Mouse (Mus musculus): Measurements from ENCODE around the gene Mthfr. TPM values are rescaled to one million over a fixed set of nuclear protein-coding genes. Genes with fewer than 3 reads are reported as not detected.

Mthfr gene
- polyA plus RNA-seq, 1 experiment from 2014 or later: 23.2 TPM

DNA sequence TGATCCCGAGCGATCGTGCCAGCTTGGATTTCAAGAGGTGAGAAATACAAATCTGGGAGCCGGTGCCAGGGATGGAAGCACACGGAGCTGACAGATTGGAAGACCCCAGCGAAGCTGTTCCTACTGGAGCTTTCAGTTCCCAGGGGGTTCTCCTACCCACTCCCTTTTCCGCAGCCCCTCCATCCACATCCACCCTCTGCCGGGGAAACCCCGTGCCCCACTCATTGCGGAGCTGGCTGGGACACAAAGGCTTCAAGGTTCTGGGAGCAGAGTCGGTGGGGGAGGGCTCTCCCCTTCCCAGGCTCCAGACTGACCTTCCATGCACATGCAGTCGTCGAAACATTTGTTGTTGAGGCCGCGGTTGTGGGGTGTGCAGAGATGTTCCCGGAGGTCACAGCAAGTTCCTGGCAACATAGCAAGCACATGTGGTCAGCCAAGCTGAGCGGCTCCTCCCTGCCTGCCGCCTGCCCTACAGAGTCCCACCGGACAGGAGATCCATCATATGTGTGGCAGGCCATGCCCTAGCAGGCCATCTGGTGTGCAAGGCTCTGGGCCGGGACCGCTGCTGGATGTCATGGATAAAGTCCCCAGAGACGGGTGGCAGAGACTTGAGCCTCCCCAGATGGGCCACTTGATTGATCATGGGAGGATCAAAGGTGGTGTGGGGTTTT lies 68.9 kb downstream of the Mthfr start:
- H3K4me3 ChIP-seq: no peak overlapping the region
- no peaks in the 10 kb centered on the region for H3K4me1 ChIP-seq
- peaks cover 7% of the 10 kb centered on the region; the same call in 1 of the 2 replicates for H3K36me3 ChIP-seq (replicated peaks)
- WGBS: 66% methylated on average over 22 of the region's 22 CpGs
- no peak overlapping the region for H3K27ac ChIP-seq
- no peak overlapping the region for H3K9ac ChIP-seq
- H3K4me2 ChIP-seq: no peak overlapping the region
- H3K27me3 ChIP-seq (replicated peaks): no peaks in the 10 kb centered on the region
- no peaks in the 10 kb centered on the region for H3K9me3 ChIP-seq
- ATAC-seq (replicated peaks): no peak

DNA sequence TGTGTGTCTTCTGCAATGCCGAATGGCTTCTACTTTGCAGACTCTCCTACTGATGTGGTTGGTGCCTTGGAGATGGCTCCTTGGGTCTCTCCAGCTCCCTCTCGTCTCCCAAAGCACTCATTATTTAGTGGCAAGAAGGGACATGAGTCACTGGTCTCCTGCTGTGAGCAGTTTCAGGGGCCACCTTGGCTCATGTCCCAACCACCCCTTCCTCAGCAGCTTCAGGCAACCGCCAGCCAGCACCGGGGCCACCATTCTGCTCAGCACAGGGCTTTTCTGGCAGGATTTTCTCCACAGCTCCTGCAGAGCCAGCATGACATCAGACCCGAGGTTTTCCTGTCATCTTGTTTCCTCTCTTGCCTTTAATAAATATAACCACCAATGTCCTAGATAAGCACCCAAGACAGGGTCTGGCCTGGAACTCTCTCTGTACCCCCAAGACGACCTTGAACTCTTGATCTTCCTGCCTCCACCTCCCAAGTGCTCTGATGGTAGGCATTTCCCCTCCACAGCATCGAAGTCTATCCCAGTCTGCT lies 69.8 kb downstream of the Mthfr start:
- Histone ChIP-seq H3K27me3 (replicated peaks) (no peaks in the 10 kb centered on the region), H3K4me3 (no peak overlapping the region), H3K4me2 (no peak overlapping the region), H3K9ac (no peak overlapping the region), H3K27ac (no peak overlapping the region), H3K36me3 (replicated peaks) (peaks cover 8% of the 10 kb centered on the region; the same call in 1 of the 2 replicates), H3K4me1 (no peaks in the 10 kb centered on the region), H3K9me3 (no peaks in the 10 kb centered on the region)
- WGBS: 73% methylated on average over 7 of the region's 7 CpGs
- ATAC-seq (replicated peaks): no peak

Other genes starting within 250 kb of the Mthfr start
- gene Zfp984, start 229.3 kb upstream of the Mthfr start, polyA plus RNA-seq (2015; fragmentation: Nextera tagmentation; extraction: Ambion mirVana): 2.7 and 3.4 TPM in 2 replicates
- 7.5 and 7.6 TPM in 2 replicates for gene Zfp933, start 190.7 kb upstream of the Mthfr start, polyA plus RNA-seq (2015; fragmentation: Nextera tagmentation; extraction: Ambion mirVana)
- gene Miip, start 170.3 kb upstream of the Mthfr start, polyA plus RNA-seq (2015; fragmentation: Nextera tagmentation; extraction: Ambion mirVana): 43.3 and 48.3 TPM in 2 replicates
- gene Fv1, start 170.1 kb upstream of the Mthfr start, polyA plus RNA-seq (2015; fragmentation: Nextera tagmentation; extraction: Ambion mirVana): 9.5 and 9.7 TPM in 2 replicates
- gene Mfn2, start 134.4 kb upstream of the Mthfr start, polyA plus RNA-seq (2015; fragmentation: Nextera tagmentation; extraction: Ambion mirVana): 101 and 104 TPM in 2 replicates
- 20.2 and 22.7 TPM in 2 replicates for gene Plod1, start 102.3 kb upstream of the Mthfr start, polyA plus RNA-seq (2015; fragmentation: Nextera tagmentation; extraction: Ambion mirVana)
- gene 2510039O18Rik, start 98.2 kb upstream of the Mthfr start, polyA plus RNA-seq (2015; fragmentation: Nextera tagmentation; extraction: Ambion mirVana): 12.8 and 16.5 TPM in 2 replicates
- not detected in 2 replicates for gene Nppb, start 53.3 kb upstream of the Mthfr start, polyA plus RNA-seq (2015; fragmentation: Nextera tagmentation; extraction: Ambion mirVana)
- 3.6 and 6.4 TPM in 2 replicates for gene Nppa, start 38.4 kb upstream of the Mthfr start, polyA plus RNA-seq (2015; fragmentation: Nextera tagmentation; extraction: Ambion mirVana)
- 36.2 and 38.0 TPM in 2 replicates for gene Clcn6, start 256 bp upstream of the Mthfr start, polyA plus RNA-seq (2015; fragmentation: Nextera tagmentation; extraction: Ambion mirVana)
- gene Agtrap, start 49.0 kb downstream of the Mthfr start, polyA plus RNA-seq (2015; fragmentation: Nextera tagmentation; extraction: Ambion mirVana): 5.5 and 6.4 TPM in 2 replicates
- 99.2 and 112 TPM in 2 replicates for gene Mad2l2, start 91.3 kb downstream of the Mthfr start, polyA plus RNA-seq (2015; fragmentation: Nextera tagmentation; extraction: Ambion mirVana)
- gene Draxin, start 91.6 kb downstream of the Mthfr start, polyA plus RNA-seq (2015; fragmentation: Nextera tagmentation; extraction: Ambion mirVana): 15.1 and 15.7 TPM in 2 replicates
- 21.6 and 21.7 TPM in 2 replicates for gene Fbxo6, start 113.1 kb downstream of the Mthfr start, polyA plus RNA-seq (2015; fragmentation: Nextera tagmentation; extraction: Ambion mirVana)
- gene Fbxo44, start 121.4 kb downstream of the Mthfr start, polyA plus RNA-seq (2015; fragmentation: Nextera tagmentation; extraction: Ambion mirVana): 93.3 and 97.6 TPM in 2 replicates
- gene Fbxo2, start 121.5 kb downstream of the Mthfr start, polyA plus RNA-seq (2015; fragmentation: Nextera tagmentation; extraction: Ambion mirVana): 5.9 and 6.2 TPM in 2 replicates
- gene Disp3, start 248.9 kb downstream of the Mthfr start, polyA plus RNA-seq (2015; fragmentation: Nextera tagmentation; extraction: Ambion mirVana): 12.5 and 13.6 TPM in 2 replicates

Measured in midbrain, embryonic 15.5 days (tissue).